Mouse (Mus musculus): ENCODE data around the gene Gm3411. TPM values are rescaled to one million over a fixed set of nuclear protein-coding genes. Genes with fewer than 3 reads are reported as not detected.
"Not testable (repeated sequence)": the region's sequence is repeated elsewhere in the genome, so short reads cannot be mapped to it uniquely, and the experiment has no call there.

Gm3411 gene
- 1.2 and 1.4 TPM in 2 replicates for polyA plus RNA-seq (2014; fragmentation: Nextera tagmentation; extraction: Ambion mirVana)

DNA sequence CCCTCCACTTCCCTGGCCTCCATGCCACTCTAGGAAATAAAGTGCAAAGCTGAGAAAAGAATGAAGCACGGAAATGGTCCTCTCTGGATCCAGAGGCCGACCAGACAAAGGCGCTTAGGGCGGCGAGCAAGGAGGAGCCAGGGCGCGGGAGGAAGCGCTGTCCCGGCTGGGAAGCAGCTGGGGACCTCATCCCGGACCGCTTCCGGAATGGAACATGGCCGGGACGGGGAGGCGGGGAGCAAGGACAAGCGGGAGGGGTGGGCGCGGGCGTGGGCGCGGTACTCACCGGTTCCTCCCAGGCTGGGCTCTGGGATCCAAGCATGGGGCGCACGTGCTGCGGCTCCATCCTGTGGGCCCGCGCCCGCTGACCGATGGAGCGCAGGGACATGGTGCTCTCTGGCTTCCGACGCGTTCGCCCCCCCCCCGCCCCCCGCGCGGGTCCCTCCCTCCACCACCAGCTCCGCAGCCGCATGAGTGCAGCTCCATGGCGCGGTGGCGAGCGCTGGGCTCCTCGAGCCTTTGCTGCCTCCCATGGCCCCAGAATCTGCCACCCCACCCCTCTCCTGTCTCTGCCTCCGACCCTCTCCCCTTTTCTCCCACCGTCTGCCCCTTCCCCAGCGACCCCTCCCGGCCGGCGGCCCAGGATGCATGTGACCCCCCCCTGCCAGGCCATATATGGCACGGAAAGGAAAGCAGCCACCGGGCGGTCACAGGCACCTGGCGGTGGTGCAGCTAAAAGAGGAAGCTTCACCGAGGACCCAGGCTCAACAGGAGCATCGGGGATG is at the start of gene Gm3411:
Gm3411 (minus strand) TSS at position 320 of the 785 bp plus-strand sequence.
- Histone ChIP-seq H3K4me3 (ENCODE audit: low read depth, low read length) (peak within 1 kb of the TSS; percentile 39), H3K4me2 (peak within 1 kb of the TSS; percentile 61), H3K9ac (peak within 1 kb of the TSS; percentile 34; the same call in 1 of the 2 replicates)
- WGBS, result 1% methylated on average over 45 of the region's 57 CpGs
- DNase-seq, result peak; percentile 61
- H3K9me3 ChIP-seq (ENCODE audit: low read depth, low read length); H3K4me1 ChIP-seq (ENCODE audit: insufficient read depth); ATAC-seq (ENCODE audit: insufficient read depth); H3K27me3 ChIP-seq (ENCODE audit: insufficient read depth, low read length); H3K36me3 ChIP-seq (ENCODE audit: insufficient read depth); H3K27ac ChIP-seq (ENCODE audit: low read depth): not testable (repeated sequence)

DNA sequence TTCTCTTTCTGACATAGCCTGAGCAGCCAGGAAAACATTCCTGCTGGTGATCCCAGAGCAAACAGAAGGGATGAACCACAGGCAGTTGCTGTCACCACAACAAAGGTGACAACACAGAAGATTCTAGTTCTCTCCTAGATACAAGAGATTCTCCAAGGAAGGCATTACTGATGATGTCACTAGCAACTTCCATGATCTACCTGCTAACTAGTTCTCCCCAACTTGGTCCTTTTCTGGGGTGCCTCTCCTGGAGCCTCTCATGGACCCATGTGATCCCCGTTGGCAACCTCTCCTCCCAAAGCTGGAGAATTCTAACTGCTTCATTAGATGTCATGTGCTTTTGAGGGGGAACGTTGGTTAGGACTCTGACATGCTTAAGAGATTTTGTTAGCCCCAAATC is 17.7 kb upstream of the Gm3411 start, which contains the start of gene Gm21103:
Gm21103 (minus strand) TSS at position 101 of the 400 bp plus-strand sequence.
- not testable (repeated sequence) for H3K4me2 ChIP-seq; DNase-seq; H3K4me1 ChIP-seq (ENCODE audit: insufficient read depth); H3K9ac ChIP-seq; H3K36me3 ChIP-seq (ENCODE audit: insufficient read depth); ATAC-seq (ENCODE audit: insufficient read depth); H3K27me3 ChIP-seq (ENCODE audit: insufficient read depth, low read length); H3K4me3 ChIP-seq (ENCODE audit: low read depth, low read length); H3K9me3 ChIP-seq (ENCODE audit: low read depth, low read length); H3K27ac ChIP-seq (ENCODE audit: low read depth)
- WGBS, result 71% methylated on average over 2 of the region's 2 CpGs

DNA sequence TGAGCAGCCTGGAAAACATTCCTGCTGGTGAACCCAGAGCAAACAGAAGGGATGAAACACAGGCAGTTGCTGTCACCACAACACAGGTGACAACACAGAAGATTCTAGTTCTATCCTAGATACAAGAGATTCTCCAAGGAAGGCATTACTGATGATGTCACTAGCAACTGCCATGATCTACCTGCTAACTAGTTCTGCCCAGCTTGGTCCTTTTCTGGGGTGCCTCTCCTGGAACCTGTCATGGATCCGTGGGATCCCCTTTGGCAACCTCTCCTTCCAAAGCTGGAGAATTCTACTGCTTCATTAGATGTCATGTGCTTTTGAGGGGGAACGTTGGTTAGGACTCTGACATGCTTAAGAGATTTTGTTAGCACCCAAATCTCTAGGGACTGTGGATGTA is 67.9 kb downstream of the Gm3411 start, which contains the start of gene Gm21560:
Gm21560 (minus strand) TSS at position 101 of the 400 bp plus-strand sequence.
- H3K36me3 ChIP-seq (ENCODE audit: insufficient read depth); H3K9me3 ChIP-seq (ENCODE audit: low read depth, low read length); H3K4me2 ChIP-seq; DNase-seq; H3K4me3 ChIP-seq (ENCODE audit: low read depth, low read length); H3K27me3 ChIP-seq (ENCODE audit: insufficient read depth, low read length); H3K4me1 ChIP-seq (ENCODE audit: insufficient read depth); H3K9ac ChIP-seq; H3K27ac ChIP-seq (ENCODE audit: low read depth); ATAC-seq (ENCODE audit: insufficient read depth): not testable (repeated sequence)
- 52% methylated on average over 1 of the region's 2 CpGs for WGBS

Other genes with a start within 250 kb of the Gm3411 start
- not detected in 2 replicates for gene Gm6337, start 229.0 kb downstream of the Gm3411 start, polyA plus RNA-seq (2014; fragmentation: Nextera tagmentation; extraction: Ambion mirVana)
- 0.34 and 1.2 TPM in 2 replicates for gene Gm8206, start 193.3 kb downstream of the Gm3411 start, polyA plus RNA-seq (2014; fragmentation: Nextera tagmentation; extraction: Ambion mirVana)
- gene Gm3468, start 178.6 kb downstream of the Gm3411 start, polyA plus RNA-seq (2014; fragmentation: Nextera tagmentation; extraction: Ambion mirVana), result 2.6 TPM in 2 replicates
- not detected in 2 replicates for gene Gm3476, start 161.4 kb downstream of the Gm3411 start, polyA plus RNA-seq (2014; fragmentation: Nextera tagmentation; extraction: Ambion mirVana)
- gene Gm21560, start 68.0 kb downstream of the Gm3411 start, polyA plus RNA-seq (2014; fragmentation: Nextera tagmentation; extraction: Ambion mirVana), result not detected in 2 replicates
- gene Gm21103, start 17.6 kb upstream of the Gm3411 start, polyA plus RNA-seq (2014; fragmentation: Nextera tagmentation; extraction: Ambion mirVana), result not detected in 2 replicates
- not detected in 2 replicates for gene Gm3618, start 56.4 kb upstream of the Gm3411 start, polyA plus RNA-seq (2014; fragmentation: Nextera tagmentation; extraction: Ambion mirVana)
- gene Gm16440, start 103.1 kb upstream of the Gm3411 start, polyA plus RNA-seq (2014; fragmentation: Nextera tagmentation; extraction: Ambion mirVana), result not detected in 2 replicates
- gene Gm3591, start 125.2 kb upstream of the Gm3411 start, polyA plus RNA-seq (2014; fragmentation: Nextera tagmentation; extraction: Ambion mirVana), result 0.42 and 0.70 TPM in 2 replicates
- gene Gm3594, start 157.4 kb upstream of the Gm3411 start, polyA plus RNA-seq (2014; fragmentation: Nextera tagmentation; extraction: Ambion mirVana), result not detected in 2 replicates

Data from lung, embryonic 14.5 days (tissue).